Mouse (Mus musculus): ENCODE data around the gene Vmn2r52. TPM values are rescaled to one million over a fixed set of nuclear protein-coding genes. Genes with fewer than 3 reads are reported as not detected.

The Vmn2r52 gene
- not detected in 2 replicates for polyA plus RNA-seq (2012; rRNA removed)

GRCm38 (mm10) chr7:10176473-10176872, at the start of gene Vmn2r52:
Gene Vmn2r52, minus strand, starts transcription at chr7:10176573.

GRCm38 (mm10) chr7:10105641-10106040, 70.7 kb downstream of the Vmn2r52 start, which contains the start of gene Vmn2r51:
Gene Vmn2r51, minus strand, starts transcription at chr7:10105741.

Other genes starting within 250 kb of the Vmn2r52 start
- not detected in 2 replicates for gene Vmn2r48, start 223.0 kb downstream of the Vmn2r52 start, polyA plus RNA-seq (2012; rRNA removed)
- gene Vmn2r49, start 184.3 kb downstream of the Vmn2r52 start, polyA plus RNA-seq (2012; rRNA removed): not detected in 2 replicates
- gene Vmn2r50, start 123.3 kb downstream of the Vmn2r52 start, polyA plus RNA-seq (2012; rRNA removed): not detected in 2 replicates
- gene Vmn2r51, start 70.8 kb downstream of the Vmn2r52 start, polyA plus RNA-seq (2012; rRNA removed): not detected in 2 replicates
- gene Vmn1r66, start 101.4 kb upstream of the Vmn2r52 start, polyA plus RNA-seq (2012; rRNA removed): not detected in 2 replicates